8 mouse cellular contexts compared by ENCODE assay signal in the genomic region with DNA sequence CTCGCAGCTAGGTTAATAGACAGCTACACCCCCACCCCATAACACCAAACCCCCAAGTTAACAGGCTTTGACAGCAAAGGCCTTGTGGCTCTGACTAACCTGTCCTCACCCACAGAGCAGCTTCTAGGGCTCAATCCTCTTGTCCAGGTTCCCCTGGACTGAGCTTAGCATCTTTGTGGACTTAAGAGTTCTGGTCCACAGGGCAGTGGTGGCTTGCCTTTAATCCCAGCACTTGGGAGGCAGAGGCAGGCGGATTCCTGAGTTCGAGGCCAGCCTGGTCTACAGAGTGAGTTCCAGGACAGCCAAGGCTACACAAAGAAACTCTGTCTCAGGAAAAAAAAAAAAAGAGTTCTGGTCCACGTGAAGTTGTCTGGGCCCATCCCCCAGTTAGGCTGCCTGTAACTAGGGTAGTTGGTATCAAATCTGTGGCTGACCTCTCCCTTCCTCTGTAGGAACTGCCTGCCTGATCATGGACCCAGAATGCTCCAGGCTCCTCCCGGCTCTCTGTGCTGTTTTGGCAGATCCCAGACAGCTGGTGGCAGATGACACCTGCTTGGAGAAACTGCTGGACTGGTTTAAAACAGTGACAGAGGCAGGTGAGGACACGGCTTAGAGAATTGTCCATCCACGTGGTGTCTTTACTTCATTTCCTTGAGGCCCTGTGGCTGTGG. TPM values are rescaled to one million over a fixed set of nuclear protein-coding genes. Genes with fewer than 3 reads are reported as not detected.
A peak's percentile ranks its signal among the peaks of the same experiment; 100 is the strongest.
DNase-seq lines count a peak whose midpoint lies in the region; ATAC-seq and TF ChIP-seq lines count a peak whose summit lies in the region.

No protein-coding gene starts in this region.

- peak; percentile 16 for DNase-seq in kidney, adult 2 months
- no peak for DNase-seq in kidney, adult 18-20 months
- DNase-seq in c-Kit-positive CD71-positive TER-119-negative erythroid progenitor cells, embryonic 14.5 days (ENCODE audit: low read depth): peak; percentile 11
- no peak for DNase-seq in hindbrain, embryonic 10.5 days (ENCODE audit: low spot score)
- DNase-seq in adrenal gland, postnatal 25 days: no peak

- peaks cover 9% of the 10 kb centered on the region for H3K4me1 ChIP-seq in kidney, adult 2 months (ENCODE audit: control insufficient read depth, insufficient read depth, low read length)
- peaks cover 43% of the 10 kb centered on the region for H3K4me1 ChIP-seq in hindbrain, embryonic 10.5 days (replicated peaks)
- H3K4me1 ChIP-seq in liver, embryonic 12.5 days: peaks cover 53% of the 10 kb centered on the region
- peaks cover 23% of the 10 kb centered on the region for H3K4me1 ChIP-seq in stomach, embryonic 14.5 days (ENCODE audit: control insufficient read depth, insufficient read depth, low read length)

- no peaks in the 10 kb centered on the region for H3K36me3 ChIP-seq in kidney, adult 2 months (ENCODE audit: control insufficient read depth, insufficient read depth, low read length)
- H3K36me3 ChIP-seq in hindbrain, embryonic 10.5 days: peaks cover 29% of the 10 kb centered on the region
- H3K36me3 ChIP-seq in liver, embryonic 12.5 days: peaks cover 34% of the 10 kb centered on the region
- peaks cover 14% of the 10 kb centered on the region for H3K36me3 ChIP-seq in stomach, embryonic 14.5 days (ENCODE audit: control insufficient read depth, insufficient read depth, low read length)

- H3K4me3 ChIP-seq in kidney, adult 2 months (ENCODE audit: insufficient read depth, low read depth, low read length): peak overlapping the region; percentile 73
- H3K4me3 ChIP-seq in hindbrain, embryonic 10.5 days: peak overlapping the region; percentile 74
- peak overlapping the region; percentile 67 for H3K4me3 ChIP-seq in liver, embryonic 12.5 days
- peak overlapping the region; percentile 58 for H3K4me3 ChIP-seq in stomach, embryonic 14.5 days (ENCODE audit: low read depth, low read length)

- peak overlapping the region; percentile 72 for H3K9ac ChIP-seq in liver, embryonic 12.5 days
- peak overlapping the region; percentile 61 for H3K9ac ChIP-seq in stomach, embryonic 14.5 days (replicated peaks; ENCODE audit: low read depth, low read length)

- H3K27me3 ChIP-seq in kidney, adult 2 months (replicated peaks; ENCODE audit: control insufficient read depth, insufficient read depth, low read length): no peaks in the 10 kb centered on the region
- H3K27me3 ChIP-seq in hindbrain, embryonic 10.5 days (ENCODE audit: insufficient read depth, poor library complexity, severe bottlenecking): no peaks in the 10 kb centered on the region
- H3K27me3 ChIP-seq in liver, embryonic 12.5 days (replicated peaks): no peaks in the 10 kb centered on the region
- H3K27me3 ChIP-seq in stomach, embryonic 14.5 days (ENCODE audit: control insufficient read depth, insufficient read depth, low read length): no peaks in the 10 kb centered on the region

- 49% methylated on average over 7 of the region's 7 CpGs for WGBS in kidney, adult 2 months
- WGBS in hindbrain, embryonic 10.5 days: 62% methylated on average over 7 of the region's 7 CpGs
- WGBS in liver, embryonic 12.5 days (ENCODE audit: insufficient replicate concordance): 28% methylated on average over 7 of the region's 7 CpGs
- 44% methylated on average over 7 of the region's 7 CpGs for WGBS in stomach, embryonic 14.5 days

- no peak for TF ChIP-seq CTCF in kidney, adult 2 months (conservative IDR thresholded peaks at IDR 0.05; ENCODE audit: insufficient read depth, insufficient read length, low read depth, low read length)

- TF ChIP-seq POLR2A in kidney, adult 2 months (IDR thresholded peaks at IDR 0.05; ENCODE audit: low read depth, low read length): no peak

- H3K9me3 ChIP-seq in hindbrain, embryonic 10.5 days: no peaks in the 10 kb centered on the region
- no peaks in the 10 kb centered on the region for H3K9me3 ChIP-seq in liver, embryonic 12.5 days (replicated peaks)
- no peaks in the 10 kb centered on the region for H3K9me3 ChIP-seq in stomach, embryonic 14.5 days (ENCODE audit: control insufficient read depth, low read depth, low read length)

- no peak for ATAC-seq in liver, embryonic 12.5 days
- no peak for ATAC-seq in stomach, embryonic 14.5 days (ENCODE audit: insufficient number of reproducible peaks, insufficient read depth, low FRiP score, low read depth)
- no peak for ATAC-seq in monocyte, adult 5-6 weeks (replicated peaks; ENCODE audit: insufficient number of reproducible peaks, low FRiP score, low TSS enrichment, poor library complexity, severe bottlenecking)

- H3K27ac ChIP-seq in kidney, adult 2 months (ENCODE audit: insufficient read depth, low read depth, low read length): peak overlapping the region; percentile 73
- H3K27ac ChIP-seq in hindbrain, embryonic 10.5 days: peak overlapping the region; percentile 98
- H3K27ac ChIP-seq in liver, embryonic 12.5 days: peak overlapping the region; percentile 84
- H3K27ac ChIP-seq in stomach, embryonic 14.5 days (ENCODE audit: low read length): peak overlapping the region; percentile 70; the same call in 1 of the 2 replicates

- peak overlapping the region; percentile 84 for H3K4me2 ChIP-seq in liver, embryonic 12.5 days
- peak overlapping the region; percentile 79 for H3K4me2 ChIP-seq in stomach, embryonic 14.5 days (replicated peaks; ENCODE audit: low read depth, low read length)

RNA-seq across cellular contexts. Expression of gene Brat1, which starts 0.8 kb away (rescaled TPM):
- 16.3 and 20.4 TPM in 2 replicates for polyA plus RNA-seq in kidney, adult 2 months (2012; rRNA removed)
- polyA plus RNA-seq in hindbrain, embryonic 10.5 days (2016; fragmentation: Nextera tagmentation; extraction: Ambion mirVana): 24.6 and 25.1 TPM in 2 replicates
- 10.6 and 12.2 TPM in 2 replicates for polyA plus RNA-seq in liver, embryonic 12.5 days (2016; fragmentation: Nextera tagmentation; extraction: Ambion mirVana)
- polyA plus RNA-seq in stomach, embryonic 14.5 days (2014; fragmentation: Nextera tagmentation; extraction: Ambion mirVana): 12.5 and 14.8 TPM in 2 replicates
- 24.7 and 29.4 TPM in 2 replicates for total RNA-seq in adrenal gland, postnatal 25 days (2021)
- 3.9 to 13.9 TPM (median 6.1 TPM) in 3 replicates for total RNA-seq in monocyte, adult 5-6 weeks (2017)

RNA-seq across cellular contexts. Expression of gene Iqce, which starts 3.5 kb away (rescaled TPM):
- 23.1 and 27.2 TPM in 2 replicates for polyA plus RNA-seq in kidney, adult 2 months (2012; rRNA removed)
- polyA plus RNA-seq in hindbrain, embryonic 10.5 days (2016; fragmentation: Nextera tagmentation; extraction: Ambion mirVana): 24.5 and 29.1 TPM in 2 replicates
- polyA plus RNA-seq in liver, embryonic 12.5 days (2016; fragmentation: Nextera tagmentation; extraction: Ambion mirVana): 7.0 and 7.9 TPM in 2 replicates
- 24.7 and 28.1 TPM in 2 replicates for polyA plus RNA-seq in stomach, embryonic 14.5 days (2014; fragmentation: Nextera tagmentation; extraction: Ambion mirVana)
- total RNA-seq in adrenal gland, postnatal 25 days (2021): 21.9 and 36.2 TPM in 2 replicates
- 8.2 to 14.9 TPM (median 14.3 TPM) in 3 replicates for total RNA-seq in monocyte, adult 5-6 weeks (2017)

RNA-seq across cellular contexts. Expression of gene Amz1, which starts 18.3 kb away (rescaled TPM):
- 3.9 and 4.5 TPM in 2 replicates for polyA plus RNA-seq in kidney, adult 2 months (2012; rRNA removed)
- polyA plus RNA-seq in hindbrain, embryonic 10.5 days (2016; fragmentation: Nextera tagmentation; extraction: Ambion mirVana): 0.87 and 1.5 TPM in 2 replicates
- polyA plus RNA-seq in liver, embryonic 12.5 days (2016; fragmentation: Nextera tagmentation; extraction: Ambion mirVana): 0.99 and 1.2 TPM in 2 replicates
- polyA plus RNA-seq in stomach, embryonic 14.5 days (2014; fragmentation: Nextera tagmentation; extraction: Ambion mirVana): 1.1 and 1.2 TPM in 2 replicates
- total RNA-seq in adrenal gland, postnatal 25 days (2021): 0.29 and 1.0 TPM in 2 replicates
- total RNA-seq in monocyte, adult 5-6 weeks (2017): 7.8 to 13.5 TPM (median 10.2 TPM) in 3 replicates

RNA-seq across cellular contexts. Expression of gene Ttyh3, which starts 56.8 kb away (rescaled TPM):
- polyA plus RNA-seq in kidney, adult 2 months (2012; rRNA removed): 33.5 and 35.6 TPM in 2 replicates
- 32.1 and 52.5 TPM in 2 replicates for polyA plus RNA-seq in hindbrain, embryonic 10.5 days (2016; fragmentation: Nextera tagmentation; extraction: Ambion mirVana)
- polyA plus RNA-seq in liver, embryonic 12.5 days (2016; fragmentation: Nextera tagmentation; extraction: Ambion mirVana): 13.0 and 15.6 TPM in 2 replicates
- polyA plus RNA-seq in stomach, embryonic 14.5 days (2014; fragmentation: Nextera tagmentation; extraction: Ambion mirVana): 41.9 and 43.1 TPM in 2 replicates
- total RNA-seq in adrenal gland, postnatal 25 days (2021): 121 and 195 TPM in 2 replicates
- 12.6 to 29.2 TPM (median 15.6 TPM) in 3 replicates for total RNA-seq in monocyte, adult 5-6 weeks (2017)

Comparison
In these comparisons a context has a peak if more than half of its experiments do, and no peak if none do; other contexts are left out.
1. DNase-seq: peak in kidney, adult 2 months (single experiment) and c-Kit-positive CD71-positive TER-119-negative erythroid progenitor cells, embryonic 14.5 days (single experiment); none in kidney, adult 18-20 months (single experiment), hindbrain, embryonic 10.5 days (single experiment) and adrenal gland, postnatal 25 days (single experiment).
2. Peak in every context shown above with its lines, with median percentiles within 50 percentile points of each other: H3K27ac ChIP-seq and H3K4me3 ChIP-seq.